Mouse (Mus musculus): ENCODE data around the gene Olfr644.

GRCm38 (mm10) chr7:104035145-104035544 lies 36.5 kb downstream of the Olfr644 start, which contains the start of gene Olfr641:
- TF ChIP-seq CTCF (IDR thresholded peaks at IDR 0.05; ENCODE audit: borderline replicate concordance, control insufficient read depth, extremely low read depth, insufficient read depth, low read length, poor library complexity) (no peak), POLR2A (IDR thresholded peaks at IDR 0.05; ENCODE audit: control insufficient read depth, extremely low read depth, insufficient read depth, low read length, poor library complexity) (no peak)

Data from thymus, adult 2 months (tissue).